Mouse (Mus musculus) midbrain, embryonic 13.5 days (tissue): ENCODE data around the gene Fbxo46. TPM values are rescaled to one million over a fixed set of nuclear protein-coding genes. Genes with fewer than 3 reads are reported as not detected.

ENCODE experiments used
- ATAC-seq: fragments of 200-750 bp; cut with Nextera tagmentation; 2 replicates; pipeline ENCODE4 v1.8.0; 2017; ENCODE audit warnings: mild to moderate bottlenecking, moderate TSS enrichment, moderate library complexity
- H3K27ac ChIP-seq: fragments of 300-500 bp; sonication (generic); 2 replicates; pipeline ENCODE4 v1.5.1; 2015; ENCODE audit warnings: inconsistent platforms, mild to moderate bottlenecking, moderate library complexity
- H3K27me3 ChIP-seq: fragments of 300-500 bp; sonication (generic); 2 replicates; pipeline ENCODE4 v1.6.1; 2015; ENCODE audit warnings: mild to moderate bottlenecking, inconsistent platforms
- H3K36me3 ChIP-seq: fragments of 300-500 bp; sonication (generic); 2 replicates; pipeline ENCODE4 v1.6.1; 2015; ENCODE audit warnings: mild to moderate bottlenecking, inconsistent platforms
- H3K4me1 ChIP-seq: fragments of 300-500 bp; sonication (generic); replicated peaks from 2 replicates; pipeline ENCODE4 v1.6.1; 2015; ENCODE audit warnings: inconsistent platforms
- H3K4me2 ChIP-seq: fragments of 300-500 bp; sonication (generic); replicated peaks from 2 replicates; pipeline ENCODE4 v1.6.1; 2015; ENCODE audit warnings: moderate library complexity, mild to moderate bottlenecking, inconsistent platforms
- H3K4me3 ChIP-seq: fragments of 300-500 bp; sonication (generic); replicated peaks from 2 replicates; pipeline ENCODE4 v1.5.1; 2015; ENCODE audit warnings: mild to moderate bottlenecking, inconsistent platforms
- H3K9ac ChIP-seq: fragments of 300-500 bp; sonication (generic); replicated peaks from 2 replicates; pipeline ENCODE4 v1.6.1; 2015; ENCODE audit warnings: mild to moderate bottlenecking, inconsistent platforms
- H3K9me3 ChIP-seq: fragments of 300-500 bp; sonication (generic); 2 replicates; pipeline ENCODE4 v1.6.1; 2016; ENCODE audit warnings: mild to moderate bottlenecking, inconsistent platforms
- WGBS: fragments of 180-500 bp; shearing (Covaris S2); methylation state at CpG from one replicate; pipeline ENCODE4 v1.1.7; 2015; 5-methylcytosine and 5-hydroxymethylcytosine counted together
- polyA plus RNA-seq: library from polyadenylated mRNA; unstranded; fragments of >200 nt; fragmentation: Nextera tagmentation; extraction: Ambion mirVana; gene quantifications from 2 replicates; pipeline ENCODE4 v1.2.1, GENCODE M21; 2015

Gene Fbxo46
- polyA plus RNA-seq, 1 experiment from 2014 or later, result 19.6 TPM

DNA sequence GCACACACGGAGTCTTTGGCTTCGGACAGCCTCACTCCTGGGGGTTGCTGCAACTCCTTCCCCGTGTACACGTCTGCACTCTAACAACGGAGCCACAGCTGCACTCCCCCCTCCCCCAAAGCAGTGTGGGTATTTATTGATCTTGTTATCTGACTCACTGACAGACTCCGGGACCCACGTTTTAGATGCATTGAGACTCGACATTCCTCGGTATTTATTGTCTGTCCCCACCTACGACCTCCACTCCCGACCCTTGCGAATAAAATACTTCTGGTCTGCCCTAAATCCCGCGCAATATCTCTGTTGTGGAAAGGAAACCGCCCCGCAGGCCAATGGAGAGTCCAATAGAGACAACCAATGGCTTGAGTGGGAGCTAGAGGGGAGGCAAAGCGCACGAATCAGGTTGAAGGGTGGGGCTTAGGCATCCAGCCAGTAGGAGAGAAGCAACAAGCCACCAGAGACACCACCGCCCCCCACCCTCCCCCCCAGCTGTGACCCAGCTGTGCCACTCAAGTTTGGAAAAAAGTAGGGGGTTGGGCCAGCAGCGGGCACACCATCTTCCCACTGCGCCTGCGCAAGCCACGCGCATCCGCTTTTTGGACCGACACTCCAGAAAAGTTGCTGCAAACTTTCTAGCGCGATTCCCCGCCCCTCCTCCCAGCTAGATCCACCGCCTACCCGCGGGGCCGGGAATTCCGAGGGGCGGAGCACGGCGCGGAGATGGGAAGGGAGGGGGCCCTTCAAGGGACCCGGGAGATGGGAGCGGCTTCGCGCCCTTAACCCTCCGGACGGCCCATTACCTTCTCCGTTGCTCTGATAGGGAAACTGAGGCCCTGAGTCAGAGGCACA is 25.9 kb upstream of the Fbxo46 start:
- under 1% methylated on average over 45 of the region's 45 CpGs for WGBS
- H3K9ac ChIP-seq, result peak overlapping the region; percentile 72
- peak overlapping the region; percentile 82 for H3K27ac ChIP-seq
- peak overlapping the region; percentile 63 for H3K4me3 ChIP-seq
- H3K4me1 ChIP-seq, result peaks cover 55% of the 10 kb centered on the region
- ATAC-seq, result peak; percentile 75
- H3K27me3 ChIP-seq, result peaks cover 38% of the 10 kb centered on the region
- peaks cover 29% of the 10 kb centered on the region for H3K36me3 ChIP-seq
- no peaks in the 10 kb centered on the region for H3K9me3 ChIP-seq
- peak overlapping the region; percentile 98 for H3K4me2 ChIP-seq

DNA sequence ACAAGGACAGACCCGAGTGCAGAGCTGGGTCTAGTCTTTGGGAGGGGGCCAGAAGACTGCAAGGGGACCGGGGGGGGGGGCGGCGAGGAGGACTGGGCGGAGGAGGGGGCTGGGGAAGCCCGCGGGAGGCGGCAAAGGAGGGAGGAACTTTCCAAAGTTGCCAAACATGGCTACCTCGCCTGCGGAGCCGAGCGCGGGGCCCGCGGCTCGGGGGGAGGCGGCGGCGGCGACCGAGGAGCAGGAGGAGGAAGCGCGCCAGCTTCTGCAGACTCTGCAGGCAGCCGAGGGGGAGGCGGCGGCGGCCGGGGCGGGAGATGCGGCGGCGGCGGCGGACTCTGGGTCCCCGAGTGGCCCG is 25.2 kb upstream of the Fbxo46 start, which contains the start of gene Six5:
TSS of gene Six5 (plus strand) at position 124 of the 355 bp plus-strand sequence.
- H3K27ac ChIP-seq, result peak within 1 kb of the TSS; percentile 82
- H3K4me1 ChIP-seq, result peaks cover 55% of the 10 kb centered on the region
- H3K9ac ChIP-seq, result peak within 1 kb of the TSS; percentile 72
- peaks cover 26% of the 10 kb centered on the region for H3K36me3 ChIP-seq
- H3K4me2 ChIP-seq, result peak within 1 kb of the TSS; percentile 98
- under 1% methylated on average over 27 of the region's 36 CpGs for WGBS
- no peaks in the 10 kb centered on the region for H3K9me3 ChIP-seq
- peaks cover 38% of the 10 kb centered on the region for H3K27me3 ChIP-seq
- no peak for ATAC-seq
- peak within 1 kb of the TSS; percentile 63 for H3K4me3 ChIP-seq

DNA sequence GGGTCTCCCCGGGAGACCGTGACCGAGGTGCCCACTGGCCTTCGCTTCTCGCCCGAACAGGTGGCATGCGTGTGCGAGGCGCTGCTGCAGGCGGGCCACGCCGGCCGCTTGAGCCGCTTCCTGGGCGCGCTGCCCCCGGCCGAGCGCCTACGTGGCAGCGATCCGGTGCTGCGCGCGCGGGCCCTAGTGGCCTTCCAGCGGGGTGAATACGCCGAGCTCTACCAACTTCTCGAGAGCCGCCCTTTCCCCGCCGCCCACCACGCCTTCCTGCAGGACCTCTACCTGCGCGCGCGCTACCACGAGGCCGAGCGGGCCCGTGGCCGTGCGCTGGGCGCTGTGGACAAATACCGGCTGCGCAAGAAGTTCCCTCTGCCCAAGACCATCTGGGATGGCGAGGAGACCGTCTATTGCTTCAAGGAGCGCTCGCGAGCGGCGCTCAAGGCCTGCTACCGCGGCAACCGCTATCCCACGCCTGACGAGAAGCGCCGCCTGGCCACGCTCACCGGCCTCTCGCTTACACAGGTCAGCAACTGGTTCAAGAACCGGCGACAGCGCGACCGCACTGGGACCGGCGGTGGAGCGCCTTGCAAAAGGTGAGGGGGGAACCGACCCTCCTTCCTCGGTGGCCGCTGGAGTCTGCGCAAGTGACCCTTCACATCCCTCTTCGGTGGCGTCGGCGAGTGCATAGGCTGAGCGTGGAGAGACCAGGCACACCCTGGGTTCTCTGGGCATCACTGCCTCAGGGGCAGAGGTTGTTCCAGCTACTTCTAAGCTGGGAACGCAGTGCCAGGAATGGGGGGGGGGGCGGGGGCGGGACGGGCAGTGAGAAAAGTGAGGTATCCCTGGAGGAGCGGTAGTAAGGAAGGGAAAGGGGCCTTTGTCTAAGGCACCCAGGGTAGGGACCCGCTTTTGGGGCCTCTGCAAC is 24.6 kb upstream of the Fbxo46 start:
- peak; percentile 3; the same call in 1 of the 2 replicates for ATAC-seq

DNA sequence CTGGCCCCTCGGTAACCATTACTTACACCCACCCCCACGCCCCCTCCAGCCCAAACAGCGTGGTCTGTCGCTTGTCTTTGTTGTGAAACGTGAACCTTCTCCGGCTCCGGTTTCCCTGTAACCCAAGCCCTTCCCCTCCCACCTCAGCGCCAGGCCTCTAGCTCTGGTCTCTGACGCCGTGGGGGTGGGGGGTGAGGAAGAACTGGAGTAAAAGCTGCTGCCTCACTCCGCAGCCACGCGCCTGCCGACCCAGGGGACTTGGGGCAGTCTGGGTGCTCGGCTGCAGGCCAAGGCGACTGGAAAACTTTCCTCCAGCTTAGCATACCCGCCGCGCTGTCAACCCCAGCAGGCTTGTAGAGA is 23.9 kb upstream of the Fbxo46 start:
- Histone ChIP-seq H3K36me3 (peaks cover 14% of the 10 kb centered on the region), H3K27me3 (peaks cover 29% of the 10 kb centered on the region), H3K4me2 (peak overlapping the region; percentile 98), H3K27ac (peak overlapping the region; percentile 82), H3K9me3 (no peaks in the 10 kb centered on the region), H3K9ac (peak overlapping the region; percentile 72), H3K4me3 (peak overlapping the region; percentile 63), H3K4me1 (peaks cover 55% of the 10 kb centered on the region)
- no peak for ATAC-seq
- under 1% methylated on average over 19 of the region's 19 CpGs for WGBS

More for the DNA sequence above, 24.6 kb upstream of the Fbxo46 start:
- Histone ChIP-seq H3K9me3 (no peaks in the 10 kb centered on the region), H3K36me3 (peaks cover 20% of the 10 kb centered on the region), H3K4me2 (peak overlapping the region; percentile 98), H3K27ac (peak overlapping the region; percentile 82), H3K9ac (peak overlapping the region; percentile 72), H3K4me3 (peak overlapping the region; percentile 63), H3K4me1 (peaks cover 55% of the 10 kb centered on the region), H3K27me3 (peaks cover 35% of the 10 kb centered on the region)
- WGBS, result under 1% methylated on average over 84 of the region's 87 CpGs

DNA sequence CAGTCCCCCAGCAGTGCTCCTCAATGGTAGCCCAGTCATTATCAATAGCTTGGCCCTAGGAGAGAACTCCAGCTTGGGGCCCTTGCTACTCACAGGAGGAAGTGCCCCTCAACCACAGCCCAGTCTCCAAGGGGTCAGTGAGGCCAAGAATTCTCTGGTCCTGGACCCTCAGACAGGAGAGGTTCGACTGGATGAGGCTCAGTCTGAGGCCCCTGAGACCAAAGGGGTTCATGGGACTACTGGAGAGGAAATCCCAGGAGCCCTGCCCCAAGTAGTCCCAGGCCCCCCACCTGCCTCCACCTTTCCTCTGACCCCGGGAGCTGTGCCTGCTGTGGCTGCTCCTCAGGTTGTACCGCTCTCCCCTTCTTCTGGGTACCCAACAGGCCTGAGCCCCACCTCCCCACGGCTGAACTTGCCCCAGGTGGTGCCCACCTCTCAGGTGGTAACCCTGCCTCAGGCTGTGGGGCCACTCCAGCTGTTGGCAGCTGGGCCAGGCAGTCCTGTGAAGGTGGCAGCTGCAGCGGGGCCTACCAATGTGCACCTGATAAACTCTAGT is 23.2 kb upstream of the Fbxo46 start:
- 60% methylated on average over 5 of the region's 5 CpGs for WGBS
- H3K27ac ChIP-seq, result no peak overlapping the region
- H3K4me3 ChIP-seq, result peak overlapping the region; percentile 63
- no peak for ATAC-seq
- H3K36me3 ChIP-seq, result peaks cover 7% of the 10 kb centered on the region
- no peaks in the 10 kb centered on the region for H3K9me3 ChIP-seq
- peak overlapping the region; percentile 98 for H3K4me2 ChIP-seq
- peaks cover 21% of the 10 kb centered on the region for H3K27me3 ChIP-seq
- H3K9ac ChIP-seq, result peak overlapping the region; percentile 72
- H3K4me1 ChIP-seq, result peaks cover 55% of the 10 kb centered on the region

DNA sequence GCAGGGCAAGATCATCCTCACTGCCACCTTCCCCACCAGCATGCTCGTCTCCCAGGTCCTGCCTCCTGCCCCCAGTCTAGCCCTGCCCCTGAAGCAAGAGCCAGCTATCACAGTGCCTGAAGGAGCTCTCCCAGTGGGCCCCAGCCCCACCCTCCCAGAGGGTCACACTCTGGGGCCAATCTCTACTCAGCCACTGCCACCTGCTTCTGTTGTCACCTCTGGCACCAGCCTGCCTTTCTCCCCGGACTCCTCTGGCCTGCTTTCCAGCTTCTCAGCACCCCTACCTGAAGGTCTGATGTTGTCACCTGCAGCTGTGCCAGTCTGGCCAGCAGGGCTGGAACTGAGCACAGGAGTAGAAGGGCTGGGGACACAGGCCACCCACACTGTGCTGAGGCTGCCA is 22.4 kb upstream of the Fbxo46 start:
- H3K4me3 ChIP-seq, result no peak overlapping the region
- peaks cover 50% of the 10 kb centered on the region for H3K4me1 ChIP-seq
- WGBS, result 64% methylated on average over 2 of the region's 2 CpGs
- no peak overlapping the region for H3K4me2 ChIP-seq
- no peaks in the 10 kb centered on the region for H3K36me3 ChIP-seq
- no peak overlapping the region for H3K27ac ChIP-seq
- ATAC-seq, result no peak
- H3K27me3 ChIP-seq, result peaks cover 14% of the 10 kb centered on the region
- no peak overlapping the region for H3K9ac ChIP-seq
- H3K9me3 ChIP-seq, result no peaks in the 10 kb centered on the region

DNA sequence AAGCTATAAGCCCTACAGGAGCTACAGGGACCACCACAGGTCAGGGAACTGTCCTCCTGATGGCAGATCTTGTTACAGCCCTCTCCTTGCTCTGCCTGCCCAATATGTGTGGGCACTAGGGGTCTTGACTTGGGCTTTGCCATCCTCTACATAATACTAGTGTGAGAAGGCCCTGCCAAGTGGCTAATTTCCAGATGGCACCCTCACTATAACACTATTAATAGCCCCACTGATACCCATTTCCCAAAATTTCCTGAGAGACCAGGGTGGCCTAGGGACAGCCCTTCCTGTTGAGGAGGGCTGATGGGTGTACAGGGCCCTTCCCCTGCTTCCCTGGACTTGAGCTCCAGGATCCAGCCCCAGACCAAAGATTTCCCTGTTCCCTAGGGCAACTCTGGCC is 21.8 kb upstream of the Fbxo46 start:
- H3K27ac ChIP-seq, result no peak overlapping the region
- ATAC-seq, result no peak
- peaks cover 44% of the 10 kb centered on the region for H3K4me1 ChIP-seq
- no peak overlapping the region for H3K9ac ChIP-seq
- H3K4me2 ChIP-seq, result no peak overlapping the region
- no peak overlapping the region for H3K4me3 ChIP-seq
- no peaks in the 10 kb centered on the region for H3K36me3 ChIP-seq
- no peaks in the 10 kb centered on the region for H3K9me3 ChIP-seq
- peaks cover 10% of the 10 kb centered on the region; the same call in 1 of the 2 replicates for H3K27me3 ChIP-seq

DNA sequence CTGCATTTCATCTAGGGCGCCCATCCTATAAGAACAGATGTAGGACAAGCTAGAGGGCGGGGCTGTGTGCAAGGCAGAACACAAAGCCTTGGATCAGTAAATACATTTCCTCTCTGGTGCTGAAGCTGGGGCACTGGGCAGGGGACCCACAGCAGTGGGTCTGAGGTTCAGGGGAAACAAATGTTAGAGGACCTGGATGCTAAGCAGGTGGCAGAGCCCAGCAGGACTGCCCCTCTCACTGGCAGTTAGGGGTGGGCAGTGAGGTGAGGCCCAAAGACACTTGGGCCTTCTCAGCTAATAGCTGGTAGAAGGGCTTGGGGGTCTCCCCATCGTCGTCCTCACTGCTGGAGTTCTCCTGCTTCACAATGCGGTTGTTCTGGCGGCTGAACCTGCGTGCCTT is 20.8 kb upstream of the Fbxo46 start:
- Histone ChIP-seq H3K4me3 (no peak overlapping the region), H3K36me3 (no peaks in the 10 kb centered on the region), H3K9me3 (no peaks in the 10 kb centered on the region), H3K27me3 (peaks cover 10% of the 10 kb centered on the region; the same call in 1 of the 2 replicates), H3K4me1 (peaks cover 34% of the 10 kb centered on the region), H3K4me2 (no peak overlapping the region), H3K9ac (no peak overlapping the region; the same call in 1 of the 2 replicates), H3K27ac (no peak overlapping the region)
- no peak for ATAC-seq
- 61% methylated on average over 7 of the region's 7 CpGs for WGBS

DNA sequence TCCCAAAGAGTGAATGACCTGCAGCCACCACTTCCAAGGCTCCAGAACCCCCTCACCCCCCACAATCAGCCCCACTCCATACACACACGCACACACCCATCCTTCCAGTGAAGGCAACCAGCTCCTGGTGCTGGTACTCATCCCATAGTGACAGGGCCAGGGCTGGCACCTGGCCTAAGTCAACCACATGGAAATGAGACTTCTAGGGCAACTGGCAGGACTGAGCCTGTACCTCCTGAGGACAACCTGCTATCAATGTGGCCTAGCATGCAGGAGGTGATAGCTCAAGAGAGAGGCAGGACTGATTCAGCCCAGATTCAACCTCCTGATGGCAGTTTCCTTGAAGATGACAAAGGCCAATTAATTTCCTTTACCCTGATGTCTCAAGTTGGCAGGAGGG is 19.4 kb upstream of the Fbxo46 start:
- H3K9me3 ChIP-seq, result no peaks in the 10 kb centered on the region
- no peak overlapping the region for H3K9ac ChIP-seq
- H3K4me1 ChIP-seq, result peaks cover 20% of the 10 kb centered on the region
- 79% methylated on average over 1 of the region's 1 CpGs for WGBS
- no peak overlapping the region for H3K4me3 ChIP-seq
- H3K27me3 ChIP-seq, result peaks cover 6% of the 10 kb centered on the region; the same call in 1 of the 2 replicates
- H3K4me2 ChIP-seq, result no peak overlapping the region
- H3K27ac ChIP-seq, result no peak overlapping the region
- H3K36me3 ChIP-seq, result no peaks in the 10 kb centered on the region
- ATAC-seq, result no peak

DNA sequence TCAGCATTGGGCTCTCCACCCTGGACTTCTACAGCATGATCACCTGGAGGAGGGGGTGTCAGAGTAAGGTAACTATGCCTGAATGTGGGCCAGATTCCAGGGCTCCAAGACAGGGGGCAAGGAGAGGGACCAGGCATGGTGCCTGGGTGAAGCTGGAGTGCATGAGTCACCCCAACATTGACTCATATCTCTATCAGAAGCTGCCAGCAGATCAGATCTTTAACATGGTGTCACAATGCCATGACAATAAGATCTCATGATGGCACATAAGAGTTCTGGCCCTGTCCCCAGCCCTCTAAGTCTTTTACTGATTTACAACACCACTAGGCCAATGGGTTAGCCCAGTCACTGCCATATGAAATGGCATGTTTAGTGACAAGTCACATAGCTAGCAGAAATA is 15.9 kb upstream of the Fbxo46 start:
- Histone ChIP-seq H3K27ac (no peak overlapping the region), H3K36me3 (no peaks in the 10 kb centered on the region), H3K4me1 (no peaks in the 10 kb centered on the region), H3K4me3 (no peak overlapping the region), H3K27me3 (no peaks in the 10 kb centered on the region), H3K9me3 (no peaks in the 10 kb centered on the region), H3K4me2 (no peak overlapping the region), H3K9ac (no peak overlapping the region)
- no peak for ATAC-seq

DNA sequence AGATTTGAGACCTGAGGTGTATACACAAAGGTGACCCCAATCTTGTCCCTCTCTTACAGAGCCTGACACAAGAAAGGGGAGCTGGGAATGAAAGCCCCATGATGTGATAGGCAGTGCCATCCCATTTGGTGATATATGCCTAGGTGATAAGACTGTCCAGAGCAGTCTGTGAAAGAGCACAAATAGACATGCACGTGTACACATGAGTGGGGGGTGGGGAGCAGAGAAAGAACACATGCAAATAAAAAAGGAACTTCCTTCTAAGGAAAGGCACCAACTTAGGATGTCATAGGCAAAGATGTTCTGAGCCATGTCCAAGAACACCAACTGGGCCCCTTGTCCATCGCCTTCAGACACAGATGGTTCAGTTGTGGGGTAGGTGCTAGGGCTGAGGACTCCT is 15.2 kb upstream of the Fbxo46 start:
- Histone ChIP-seq H3K4me2 (no peak overlapping the region), H3K9ac (no peak overlapping the region), H3K4me1 (no peaks in the 10 kb centered on the region), H3K36me3 (no peaks in the 10 kb centered on the region), H3K27me3 (no peaks in the 10 kb centered on the region), H3K9me3 (no peaks in the 10 kb centered on the region), H3K27ac (no peak overlapping the region), H3K4me3 (no peak overlapping the region)
- no peak for ATAC-seq
- 81% methylated on average over 2 of the region's 2 CpGs for WGBS

DNA sequence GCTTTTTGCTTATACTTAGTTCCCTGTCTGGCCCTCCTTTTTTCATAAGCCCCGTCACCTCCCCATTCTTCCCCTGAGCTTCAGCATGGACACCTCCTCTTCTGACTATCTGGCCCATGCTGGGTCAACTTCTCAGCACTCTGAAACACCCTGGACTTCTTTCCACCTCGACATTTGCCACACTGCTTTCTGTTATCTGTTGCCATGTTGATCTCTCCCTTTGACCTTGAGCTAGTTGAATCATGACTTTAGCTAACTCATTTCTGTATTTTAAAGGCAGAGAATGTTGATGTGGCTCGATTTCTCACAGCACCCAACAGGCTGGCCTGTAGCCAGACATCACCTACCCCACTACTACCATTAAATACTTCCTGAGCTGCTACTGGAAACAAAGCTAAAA is 12.2 kb upstream of the Fbxo46 start:
- Histone ChIP-seq H3K27me3 (no peaks in the 10 kb centered on the region), H3K4me1 (no peaks in the 10 kb centered on the region), H3K9me3 (no peaks in the 10 kb centered on the region), H3K36me3 (no peaks in the 10 kb centered on the region), H3K9ac (no peak overlapping the region), H3K27ac (no peak overlapping the region), H3K4me3 (no peak overlapping the region), H3K4me2 (no peak overlapping the region)
- no peak for ATAC-seq
- 70% methylated on average over 3 of the region's 3 CpGs for WGBS
